Mouse (Mus musculus) layer of hippocampus, adult 8-10 months (tissue): Measurements from ENCODE around the gene Atp5g2. TPM values are rescaled to one million over a fixed set of nuclear protein-coding genes. Genes with fewer than 3 reads are reported as not detected.
"Not testable (repeated sequence)": the region's sequence is repeated elsewhere in the genome, so short reads cannot be mapped to it uniquely, and the experiment has no call there.

Experiments
- DNase-seq, 2 experiments: peaks; one replicate each; pipeline ENCODE4 v3.0.0; 2022; ENCODE audit warnings: low spot score in 2 of 2
- total RNA-seq, 4 experiments: library from RNA; stranded (reverse); gene quantifications; 2 replicates each; pipeline ENCODE4 v1.2.4; 2022

Gene Atp5g2
- total RNA-seq, 4 experiments from 2014 or later = 7.0 to 12.5 (median 10.0) TPM

GRCm38 (mm10) chr15:102669571-102669970 is 2.6 kb downstream of the Atp5g2 start:
- DNase-seq = no peak

GRCm38 (mm10) chr15:102665494-102665893 is 6.7 kb downstream of the Atp5g2 start:
- DNase-seq = peak in 1 of 2 experiments; percentile 52

- no peak for DNase-seq
Measured at GRCm38 (mm10) chr15:102663825-102664224, 8.3 kb downstream of the Atp5g2 start.

GRCm38 (mm10) chr15:102662601-102663000 is 9.6 kb downstream of the Atp5g2 start:
- DNase-seq = not testable (repeated sequence)

- DNase-seq = no peak
Measured at GRCm38 (mm10) chr15:102657926-102658381, 14.2 kb downstream of the Atp5g2 start.

- DNase-seq = no peak
Measured at GRCm38 (mm10) chr15:102656658-102657057, 15.5 kb downstream of the Atp5g2 start.

GRCm38 (mm10) chr15:102651928-102652660 is 20.1 kb downstream of the Atp5g2 start:
- DNase-seq = not testable (repeated sequence)

- DNase-seq = no peak
Measured at GRCm38 (mm10) chr15:102651107-102651506, 21.0 kb downstream of the Atp5g2 start.

- peak; percentile 77 to 78 for DNase-seq
Measured at GRCm38 (mm10) chr15:102635817-102636216, 36.3 kb downstream of the Atp5g2 start.

GRCm38 (mm10) chr15:102634684-102635083 is 37.5 kb downstream of the Atp5g2 start:
- DNase-seq = no peak

GRCm38 (mm10) chr15:102625687-102626055 is 46.5 kb downstream of the Atp5g2 start:
- DNase-seq = no peak

- DNase-seq = peak; percentile 98 to 99
Measured at GRCm38 (mm10) chr15:102624970-102625686, 47.0 kb downstream of the Atp5g2 start, which contains the start of the genes Gm28047 and Atf7. Gene Gm28047, minus strand, starts transcription at chr15:102625067. Gene Atf7, minus strand, starts transcription at chr15:102625464.

- no peak for DNase-seq
Measured at GRCm38 (mm10) chr15:102624291-102624969, 47.7 kb downstream of the Atp5g2 start.

- no peak for DNase-seq
Measured at GRCm38 (mm10) chr15:102623121-102623520, 49.0 kb downstream of the Atp5g2 start.

- DNase-seq = no peak
Measured at GRCm38 (mm10) chr15:102622536-102622935, 49.6 kb downstream of the Atp5g2 start.

GRCm38 (mm10) chr15:102620765-102621164 is 51.4 kb downstream of the Atp5g2 start:
- no peak for DNase-seq

GRCm38 (mm10) chr15:102619486-102619885 is 52.7 kb downstream of the Atp5g2 start:
- no peak for DNase-seq

- no peak for DNase-seq
Measured at GRCm38 (mm10) chr15:102617654-102618053, 54.5 kb downstream of the Atp5g2 start.

GRCm38 (mm10) chr15:102616174-102616573 is 56.0 kb downstream of the Atp5g2 start:
- no peak for DNase-seq

GRCm38 (mm10) chr15:102614224-102614623 is 57.9 kb downstream of the Atp5g2 start:
- DNase-seq = no peak

- DNase-seq = no peak
Measured at GRCm38 (mm10) chr15:102612966-102613365, 59.2 kb downstream of the Atp5g2 start.
